Mouse (Mus musculus) left cerebral cortex, adult 2 months (tissue): ENCODE results near the gene Btbd35f17. TPM values are rescaled to one million over a fixed set of nuclear protein-coding genes. Genes with fewer than 3 reads are reported as not detected.
"Not testable (repeated sequence)": the region's sequence is repeated elsewhere in the genome, so short reads cannot be mapped to it uniquely, and the experiment has no call there.

Experiments
- DNase-seq, 2 experiments: peaks; one replicate each; pipeline ENCODE4 v3.0.0; 2021 to 2022; ENCODE audit warnings: low spot score in 2 of 2, mixed read lengths in 1 of 2; ENCODE audit errors: extremely low spot score in 1 of 2
- H3K27ac ChIP-seq: fragments of 200-600 bp; 2 replicates; pipeline ENCODE4 v1.8.1; 2022
- H3K4me3 ChIP-seq: fragments of 200-600 bp; 2 replicates; pipeline ENCODE4 v1.8.1; 2022
- intact Hi-C: fragments of 180-260 bp; cut with DNase I; formaldehyde crosslinking; loops from one replicate; pipeline ENCODE4 v1.15.1; 2025
- long read RNA-seq, 2 experiments: library from polyadenylated mRNA; stranded (forward); transcript quantifications; one replicate each; pipeline ENCODE4 v2.0.0; 2021; ENCODE audit warnings: borderline mapping rate in 2 of 2
- total RNA-seq, 2 experiments: library from RNA; stranded (reverse); gene quantifications; 2 replicates each; pipeline ENCODE4 v1.2.3; 2021

Btbd35f17 gene
- total RNA-seq: not detected
- long read RNA-seq, experiment 1: 0 reads
- long read RNA-seq, experiment 2: 0 reads

DNA sequence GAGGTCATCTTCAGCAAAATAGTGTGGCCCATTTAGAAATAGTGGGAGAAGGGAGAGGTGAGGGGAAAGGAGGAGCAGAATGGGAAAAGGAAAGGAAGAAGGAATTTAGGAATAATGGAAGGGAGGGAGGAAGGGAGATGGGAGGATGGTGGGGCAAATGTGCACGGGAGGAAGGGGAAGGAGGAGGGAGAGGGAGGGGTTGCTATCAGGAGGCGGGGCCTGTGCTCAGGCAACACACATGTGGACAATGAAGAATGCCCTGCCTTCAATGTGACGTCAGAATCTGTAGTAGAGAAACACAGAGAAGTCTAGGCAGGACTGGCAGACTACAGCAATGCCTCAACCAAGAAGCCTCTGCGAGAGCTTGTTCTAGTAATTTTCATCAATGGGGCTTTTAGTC is at the start of gene Btbd35f17:
Btbd35f17 (plus strand) TSS at position 301 of the 400 bp plus-strand sequence.
- H3K4me3 ChIP-seq, intact Hi-C loops, DNase-seq, H3K27ac ChIP-seq: not testable (repeated sequence)

Other genes starting within 250 kb of the Btbd35f17 start
- gene Btbd35f28, start 174.1 kb upstream of the Btbd35f17 start, total RNA-seq: not detected
- not detected for gene Btbd35f20, start 79.4 kb upstream of the Btbd35f17 start, total RNA-seq